Mouse (Mus musculus): ENCODE results near the gene Col19a1. TPM values are rescaled to one million over a fixed set of nuclear protein-coding genes. Genes with fewer than 3 reads are reported as not detected.

Col19a1 gene
- total RNA-seq, 1 experiment = not detected

GRCm38 (mm10) chr1:24219041-24219440 is 368.2 kb downstream of the Col19a1 start:
- Histone ChIP-seq H3K36me3 (ENCODE audit: control insufficient read depth, insufficient read depth, low read length, poor library complexity, severe bottlenecking) (no peaks in the 10 kb centered on the region), H3K9me3 (ENCODE audit: control insufficient read depth, insufficient read depth, low read depth, low read length) (no peaks in the 10 kb centered on the region), H3K4me1 (ENCODE audit: control insufficient read depth in 2 of 2, insufficient read depth in 2 of 2, low read length in 2 of 2, poor library complexity in 1 of 2) (no peaks in the 10 kb centered on the region), H3K4me3 (ENCODE audit: insufficient read depth in 1 of 2, low read depth in 1 of 2, low read length in 2 of 2, poor library complexity in 1 of 2, severe bottlenecking in 1 of 2) (no peak overlapping the region), H3K9ac (ENCODE audit: insufficient read depth, low read depth, low read length, poor library complexity, severe bottlenecking) (no peak overlapping the region), H3K27ac (ENCODE audit: insufficient read depth, low read depth, low read length, poor library complexity, severe bottlenecking) (no peak overlapping the region)
- in situ Hi-C loops (cut with MboI; ENCODE audit: low sequenced_read_pairs in 2 of 2, unreplicated experiment in 2 of 2) = no loop called here
- no peak for DNase-seq (ENCODE audit: low read depth, low spot score)
- TF ChIP-seq ZNF384 (IDR thresholded peaks at IDR 0.05; ENCODE audit: low read depth, low read length) = no peak
- TF ChIP-seq CHD2 (IDR thresholded peaks at IDR 0.05; ENCODE audit: low read depth, low read length) = no peak
- TF ChIP-seq MAFK (IDR thresholded peaks at IDR 0.05; ENCODE audit: insufficient read depth, low read depth, low read length) = no peak
- no peak for TF ChIP-seq HCFC1 (IDR thresholded peaks at IDR 0.05; ENCODE audit: borderline replicate concordance, insufficient read depth, low read length)
- TF ChIP-seq ZC3H11A (IDR thresholded peaks at IDR 0.05; ENCODE audit: borderline replicate concordance, low read depth, low read length) = no peak

Other genes with a start within 250 kb of the Col19a1 start
- 21.8 and 29.0 TPM in 2 replicates for gene Lmbrd1, start 91.2 kb upstream of the Col19a1 start, total RNA-seq (2012; rRNA removed)

All from ES-E14 (cell line).